Mouse (Mus musculus): ENCODE measurements around the gene Sec31b. TPM values are rescaled to one million over a fixed set of nuclear protein-coding genes. Genes with fewer than 3 reads are reported as not detected.

Sec31b gene
- total and polyA plus RNA-seq, 2 experiments: 1.7 to 8.6 TPM

- Histone ChIP-seq H3K4me3 (ENCODE audit: insufficient read depth, low read depth, low read length) (no peak within 1 kb of the TSS), H3K27ac (replicated peaks; ENCODE audit: insufficient read depth, low read depth, low read length) (no peak within 1 kb of the TSS), H3K36me3 (ENCODE audit: control insufficient read depth, insufficient read depth, low read length) (peaks cover 25% of the 10 kb centered on the region)
These were observed 7.1 kb upstream of the Sec31b start, which contains the start of gene Gm20538 for GRCm38 (mm10) chr19:44552731-44553130. TSS of gene Gm20538 (minus strand) at chr19:44552831.

DNA sequence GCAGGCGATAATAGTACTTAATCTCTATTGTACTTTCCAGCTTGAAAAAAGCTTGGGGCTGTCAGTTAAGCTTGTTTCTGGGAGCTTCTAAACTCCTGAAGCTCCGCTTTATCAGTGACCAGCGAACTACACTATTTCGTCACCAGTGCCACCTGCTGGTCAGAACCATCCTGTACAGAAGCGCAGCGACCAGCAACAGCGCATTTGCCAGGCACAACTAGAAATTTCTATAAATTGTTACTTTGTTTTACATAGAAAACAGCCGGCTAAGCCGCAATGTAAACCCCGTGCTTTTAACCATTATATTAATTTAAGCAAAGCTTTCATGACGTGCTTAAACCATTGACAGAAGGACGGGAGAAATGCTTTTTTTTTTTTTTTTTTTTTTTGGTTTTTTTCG is 889 bp downstream of the Sec31b start:
- peak; percentile 76 for DNase-seq (ENCODE audit: extremely low read depth, low read depth, low spot score)
- Histone ChIP-seq H3K9ac (ENCODE audit: low read depth, low read length) (no peak overlapping the region), H3K79me2 (ENCODE audit: control insufficient read depth, insufficient read depth, low read length) (no peaks in the 10 kb centered on the region), H3K27ac (replicated peaks; ENCODE audit: insufficient read depth, low read depth, low read length) (no peak overlapping the region), H3K27me3 (ENCODE audit: control insufficient read depth, insufficient read depth, low read length) (no peaks in the 10 kb centered on the region), H3K4me3 (ENCODE audit: insufficient read depth, low read depth, low read length) (no peak overlapping the region), H3K4me1 (ENCODE audit: control insufficient read depth, insufficient read depth, low read length) (peaks cover 6% of the 10 kb centered on the region; the same call in 1 of the 2 replicates), H3K36me3 (ENCODE audit: control insufficient read depth, insufficient read depth, low read length) (peaks cover 5% of the 10 kb centered on the region; the same call in 1 of the 2 replicates)
- 2% methylated on average over 13 of the region's 13 CpGs for whole genome bisulfite sequencing
- TF ChIP-seq POLR2A (IDR thresholded peaks at IDR 0.05; ENCODE audit: extremely low read depth, insufficient read depth, low read length): no peak
- peak; percentile 88 for TF ChIP-seq CTCF (IDR thresholded peaks at IDR 0.05; ENCODE audit: low read depth, low read length)

More at GRCm38 (mm10) chr19:44552731-44553130, 7.1 kb upstream of the Sec31b start, which contains the start of gene Gm20538:
- 95% methylated on average over 4 of the region's 4 CpGs for WGBS
- DNase-seq (ENCODE audit: extremely low read depth, low read depth, low spot score): no peak
- Histone ChIP-seq H3K9ac (ENCODE audit: low read depth, low read length) (no peak within 1 kb of the TSS), H3K79me2 (ENCODE audit: control insufficient read depth, insufficient read depth, low read length) (peaks cover 9% of the 10 kb centered on the region; the same call in 1 of the 2 replicates), H3K4me1 (ENCODE audit: control insufficient read depth, insufficient read depth, low read length) (peaks cover 4% of the 10 kb centered on the region), H3K27me3 (ENCODE audit: control insufficient read depth, insufficient read depth, low read length) (no peaks in the 10 kb centered on the region)
- TF ChIP-seq CTCF (IDR thresholded peaks at IDR 0.05; ENCODE audit: low read depth, low read length): no peak
- no peak for TF ChIP-seq POLR2A (IDR thresholded peaks at IDR 0.05; ENCODE audit: extremely low read depth, insufficient read depth, low read length)

GRCm38 (mm10) chr19:44544372-44544771 is 1.3 kb downstream of the Sec31b start:
- TF ChIP-seq POLR2A (IDR thresholded peaks at IDR 0.05; ENCODE audit: extremely low read depth, insufficient read depth, low read length): no peak
- no peak for TF ChIP-seq CTCF (IDR thresholded peaks at IDR 0.05; ENCODE audit: low read depth, low read length)
- Histone ChIP-seq H3K27ac (replicated peaks; ENCODE audit: insufficient read depth, low read depth, low read length) (no peak overlapping the region), H3K36me3 (ENCODE audit: control insufficient read depth, insufficient read depth, low read length) (peaks cover 4% of the 10 kb centered on the region; the same call in 1 of the 2 replicates), H3K27me3 (ENCODE audit: control insufficient read depth, insufficient read depth, low read length) (no peaks in the 10 kb centered on the region), H3K79me2 (ENCODE audit: control insufficient read depth, insufficient read depth, low read length) (no peaks in the 10 kb centered on the region), H3K9ac (ENCODE audit: low read depth, low read length) (no peak overlapping the region), H3K4me3 (ENCODE audit: insufficient read depth, low read depth, low read length) (no peak overlapping the region), H3K4me1 (ENCODE audit: control insufficient read depth, insufficient read depth, low read length) (peaks cover 6% of the 10 kb centered on the region; the same call in 1 of the 2 replicates)
- DNase-seq (ENCODE audit: extremely low read depth, low read depth, low spot score): no peak
- 68% methylated on average over 10 of the region's 10 CpGs for WGBS

DNA sequence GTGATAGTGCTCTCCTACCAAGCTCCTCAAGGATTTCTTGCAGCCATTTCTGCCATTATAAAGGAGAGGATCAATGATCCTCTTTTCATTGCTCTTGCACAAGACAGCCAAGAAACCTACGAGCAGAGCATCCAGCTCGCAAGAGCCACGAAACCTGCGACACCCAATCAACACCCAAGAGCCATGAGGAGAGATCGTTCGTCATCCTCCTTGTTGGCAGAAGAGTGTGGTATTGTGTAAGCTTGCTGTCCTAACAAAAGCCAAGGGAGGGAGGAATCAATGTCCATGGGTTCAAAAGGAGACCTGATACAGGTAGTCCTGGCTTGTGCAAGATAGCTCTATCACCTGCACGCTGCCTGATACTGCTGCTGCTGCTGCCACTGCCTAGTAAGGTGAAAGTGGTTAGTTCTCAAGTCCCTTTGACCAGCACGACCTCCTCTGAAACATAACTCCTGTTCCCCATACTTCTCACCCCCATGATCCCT is 2.9 kb downstream of the Sec31b start:
- Histone ChIP-seq H3K36me3 (ENCODE audit: control insufficient read depth, insufficient read depth, low read length) (no peaks in the 10 kb centered on the region; the same call in 1 of the 2 replicates), H3K27ac (replicated peaks; ENCODE audit: insufficient read depth, low read depth, low read length) (no peak overlapping the region), H3K79me2 (ENCODE audit: control insufficient read depth, insufficient read depth, low read length) (no peaks in the 10 kb centered on the region), H3K27me3 (ENCODE audit: control insufficient read depth, insufficient read depth, low read length) (no peaks in the 10 kb centered on the region), H3K4me1 (ENCODE audit: control insufficient read depth, insufficient read depth, low read length) (peaks cover 6% of the 10 kb centered on the region; the same call in 1 of the 2 replicates), H3K9ac (ENCODE audit: low read depth, low read length) (no peak overlapping the region), H3K4me3 (ENCODE audit: insufficient read depth, low read depth, low read length) (no peak overlapping the region)
- peak; percentile 94 for DNase-seq (ENCODE audit: extremely low read depth, low read depth, low spot score)
- WGBS: 33% methylated on average over 8 of the region's 8 CpGs
- no peak for TF ChIP-seq POLR2A (IDR thresholded peaks at IDR 0.05; ENCODE audit: extremely low read depth, insufficient read depth, low read length)
- TF ChIP-seq CTCF (IDR thresholded peaks at IDR 0.05; ENCODE audit: low read depth, low read length): no peak

GRCm38 (mm10) chr19:44537416-44537815 is 8.2 kb downstream of the Sec31b start:
- no peak for TF ChIP-seq CTCF (IDR thresholded peaks at IDR 0.05; ENCODE audit: low read depth, low read length)
- TF ChIP-seq POLR2A (IDR thresholded peaks at IDR 0.05; ENCODE audit: extremely low read depth, insufficient read depth, low read length): no peak
- Histone ChIP-seq H3K27ac (replicated peaks; ENCODE audit: insufficient read depth, low read depth, low read length) (no peak overlapping the region), H3K36me3 (ENCODE audit: control insufficient read depth, insufficient read depth, low read length) (peaks cover 7% of the 10 kb centered on the region; the same call in 1 of the 2 replicates), H3K79me2 (ENCODE audit: control insufficient read depth, insufficient read depth, low read length) (no peaks in the 10 kb centered on the region), H3K9ac (ENCODE audit: low read depth, low read length) (no peak overlapping the region), H3K4me1 (ENCODE audit: control insufficient read depth, insufficient read depth, low read length) (no peaks in the 10 kb centered on the region), H3K4me3 (ENCODE audit: insufficient read depth, low read depth, low read length) (no peak overlapping the region), H3K27me3 (ENCODE audit: control insufficient read depth, insufficient read depth, low read length) (no peaks in the 10 kb centered on the region)
- 39% methylated on average over 8 of the region's 8 CpGs for WGBS
- peak; percentile 61 for DNase-seq (ENCODE audit: extremely low read depth, low read depth, low spot score)

DNA sequence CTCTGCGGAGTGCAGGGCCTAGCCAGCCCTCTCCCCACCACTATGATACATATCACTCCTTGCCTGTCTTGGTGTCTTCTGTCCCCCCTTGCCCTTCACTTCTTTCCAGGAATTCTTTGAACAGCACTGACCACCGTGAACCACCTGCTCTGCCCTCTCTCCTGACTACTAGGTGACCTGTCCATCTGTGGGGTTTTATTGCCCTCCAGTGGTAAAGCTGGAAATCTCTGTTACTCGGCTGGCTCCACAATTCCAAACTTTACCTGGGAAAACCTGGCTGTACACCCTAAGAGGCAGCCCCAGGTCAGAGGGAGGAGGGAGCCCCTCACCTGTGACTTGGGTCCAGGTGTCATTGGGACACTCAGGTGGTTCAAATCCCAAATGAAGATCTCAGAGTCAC is 10.3 kb downstream of the Sec31b start:
- no peaks in the 10 kb centered on the region for H3K27me3 ChIP-seq (ENCODE audit: control insufficient read depth, insufficient read depth, low read length)
- no peak for DNase-seq (ENCODE audit: extremely low read depth, low read depth, low spot score)
- 68% methylated on average over 3 of the region's 3 CpGs for WGBS
- H3K4me1 ChIP-seq (ENCODE audit: control insufficient read depth, insufficient read depth, low read length): no peaks in the 10 kb centered on the region
- H3K4me3 ChIP-seq (ENCODE audit: insufficient read depth, low read depth, low read length): no peak overlapping the region
- H3K79me2 ChIP-seq (ENCODE audit: control insufficient read depth, insufficient read depth, low read length): no peaks in the 10 kb centered on the region
- peaks cover 9% of the 10 kb centered on the region for H3K36me3 ChIP-seq (ENCODE audit: control insufficient read depth, insufficient read depth, low read length)
- no peak overlapping the region for H3K27ac ChIP-seq (replicated peaks; ENCODE audit: insufficient read depth, low read depth, low read length)
- TF ChIP-seq CTCF (IDR thresholded peaks at IDR 0.05; ENCODE audit: low read depth, low read length) (0 out of 2 replicates have a peak, but pooled peaks have one; percentile 0), POLR2A (IDR thresholded peaks at IDR 0.05; ENCODE audit: extremely low read depth, insufficient read depth, low read length) (no peak)
- no peak overlapping the region for H3K9ac ChIP-seq (ENCODE audit: low read depth, low read length)

All from liver, adult 2 months (tissue).